Mouse (Mus musculus) limb, embryonic 13.5 days (tissue): ENCODE data around the gene Tpk1. TPM values are rescaled to one million over a fixed set of nuclear protein-coding genes. Genes with fewer than 3 reads are reported as not detected.
"Not testable (repeated sequence)": the region's sequence is repeated elsewhere in the genome, so short reads cannot be mapped to it uniquely, and the experiment has no call there.

ENCODE experiments used
- ATAC-seq: fragments of 200-750 bp; cut with Nextera tagmentation; 2 replicates; pipeline ENCODE4 v1.8.0; 2017; ENCODE audit warnings: low read depth, moderate number of reproducible peaks, moderate TSS enrichment; ENCODE audit not compliant: low FRiP score
- H3K27ac ChIP-seq: fragments of 300-500 bp; sonication (generic); 2 replicates; pipeline ENCODE4 v1.5.1; 2015; ENCODE audit warnings: inconsistent platforms, mild to moderate bottlenecking, moderate library complexity
- H3K27me3 ChIP-seq: fragments of 300-500 bp; sonication (generic); 2 replicates; pipeline ENCODE4 v1.6.1; 2015; ENCODE audit warnings: mild to moderate bottlenecking, inconsistent platforms
- H3K36me3 ChIP-seq: fragments of 300-500 bp; sonication (generic); 2 replicates; pipeline ENCODE4 v1.6.1; 2015; ENCODE audit warnings: inconsistent platforms, mild to moderate bottlenecking, moderate library complexity
- H3K4me1 ChIP-seq: fragments of 300-500 bp; sonication (generic); 2 replicates; pipeline ENCODE4 v1.6.1; 2015; ENCODE audit warnings: inconsistent platforms
- H3K4me2 ChIP-seq: fragments of 300-500 bp; sonication (generic); replicated peaks from 2 replicates; pipeline ENCODE4 v1.6.1; 2015; ENCODE audit warnings: inconsistent platforms, mild to moderate bottlenecking, moderate library complexity
- H3K4me3 ChIP-seq: fragments of 300-500 bp; sonication (generic); 2 replicates; pipeline ENCODE4 v1.5.1; 2015; ENCODE audit warnings: moderate library complexity, mild to moderate bottlenecking, inconsistent platforms
- H3K9ac ChIP-seq: fragments of 300-500 bp; sonication (generic); 2 replicates; pipeline ENCODE4 v1.6.1; 2015; ENCODE audit warnings: mild to moderate bottlenecking, inconsistent platforms
- H3K9me3 ChIP-seq: fragments of 300-500 bp; sonication (generic); 2 replicates; pipeline ENCODE4 v1.6.1; 2016; ENCODE audit warnings: inconsistent platforms
- WGBS: fragments of 180-500 bp; shearing (Covaris S2); methylation state at CpG from one replicate; pipeline ENCODE4 v1.1.7; 2015; 5-methylcytosine and 5-hydroxymethylcytosine counted together
- polyA plus RNA-seq: library from polyadenylated mRNA; unstranded; fragments of >200 nt; fragmentation: Nextera tagmentation; extraction: Ambion mirVana; gene quantifications from 2 replicates; pipeline ENCODE4 v1.2.1, GENCODE M21; 2015

Gene Tpk1
- polyA plus RNA-seq, 1 experiment from 2014 or later, result 9.0 TPM

DNA sequence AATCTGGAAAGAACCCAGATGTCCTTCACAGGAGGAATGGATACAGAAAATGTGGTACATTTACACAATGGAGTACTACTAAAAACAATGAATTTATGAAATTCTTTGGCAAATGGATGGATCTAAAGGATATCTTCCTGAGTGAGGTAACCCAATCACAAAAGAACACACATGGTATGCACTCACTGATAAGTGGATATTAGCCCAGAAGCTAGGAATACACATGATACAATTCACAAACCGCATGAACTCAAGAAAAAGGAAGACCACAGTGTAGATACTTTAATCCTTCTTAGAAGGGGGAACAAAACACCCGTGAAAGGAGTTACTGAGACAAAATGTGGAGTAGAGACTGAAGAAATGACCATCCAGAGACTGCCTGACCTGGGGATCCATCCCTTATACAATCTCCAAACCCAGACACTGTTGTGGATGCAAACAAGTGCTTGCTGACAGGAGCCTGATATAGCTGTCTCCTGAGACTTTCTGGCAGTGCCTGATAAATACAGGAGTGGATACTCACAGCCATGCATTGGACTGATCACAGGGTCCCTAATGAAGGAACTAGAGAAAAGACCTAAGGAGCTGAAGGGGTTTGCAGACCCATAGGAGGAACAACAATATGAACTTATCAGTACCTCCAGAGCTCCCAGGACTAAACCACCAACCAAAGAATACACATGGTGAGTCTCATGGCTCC is 159.2 kb downstream of the Tpk1 start:
- not testable (repeated sequence) for H3K9me3 ChIP-seq, H3K27ac ChIP-seq, H3K4me3 ChIP-seq, H3K4me1 ChIP-seq, H3K36me3 ChIP-seq, ATAC-seq, H3K27me3 ChIP-seq, H3K9ac ChIP-seq, H3K4me2 ChIP-seq
- WGBS, result 79% methylated on average over 2 of the region's 2 CpGs

- ATAC-seq, result no peak
- Histone ChIP-seq H3K4me2 (no peak overlapping the region), H3K36me3 (no peaks in the 10 kb centered on the region), H3K9me3 (no peaks in the 10 kb centered on the region), H3K9ac (no peak overlapping the region), H3K27me3 (no peaks in the 10 kb centered on the region), H3K4me3 (no peak overlapping the region), H3K27ac (no peak overlapping the region), H3K4me1 (no peaks in the 10 kb centered on the region)
- 88% methylated on average over 5 of the region's 5 CpGs for WGBS
Observed at GRCm38 (mm10) chr6:43504609-43505230, 161.4 kb downstream of the Tpk1 start.

DNA sequence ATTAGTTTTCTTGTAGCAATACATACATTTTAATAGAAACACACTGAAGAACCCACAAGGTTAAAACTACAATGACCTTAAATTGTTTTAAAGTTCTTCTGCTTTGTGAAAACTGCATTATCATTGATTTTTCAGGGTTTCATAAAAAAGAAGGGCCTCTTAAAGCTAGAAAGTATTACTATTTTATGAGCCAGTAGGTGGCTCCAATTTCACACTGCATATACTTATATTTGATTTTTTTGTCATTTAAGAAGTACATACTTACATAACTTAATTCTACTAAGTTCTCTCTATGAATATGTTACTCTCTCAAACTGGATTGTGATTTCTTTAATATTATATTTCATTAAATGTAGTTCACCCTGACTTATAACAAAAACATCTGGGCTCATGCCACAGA is 173.7 kb downstream of the Tpk1 start:
- H3K27ac ChIP-seq, result no peak overlapping the region
- ATAC-seq, result no peak
- no peaks in the 10 kb centered on the region for H3K27me3 ChIP-seq
- H3K4me3 ChIP-seq, result no peak overlapping the region
- no peak overlapping the region for H3K4me2 ChIP-seq
- H3K9ac ChIP-seq, result no peak overlapping the region
- H3K4me1 ChIP-seq, result no peaks in the 10 kb centered on the region
- H3K9me3 ChIP-seq, result no peaks in the 10 kb centered on the region
- no peaks in the 10 kb centered on the region for H3K36me3 ChIP-seq

- Histone ChIP-seq H3K4me3 (no peak overlapping the region), H3K4me1 (no peaks in the 10 kb centered on the region), H3K27ac (no peak overlapping the region), H3K9ac (no peak overlapping the region), H3K9me3 (no peaks in the 10 kb centered on the region), H3K27me3 (no peaks in the 10 kb centered on the region), H3K4me2 (no peak overlapping the region), H3K36me3 (no peaks in the 10 kb centered on the region)
- no peak for ATAC-seq
- WGBS, result 80% methylated on average over 2 of the region's 2 CpGs
Observed at GRCm38 (mm10) chr6:43486691-43487090, 179.4 kb downstream of the Tpk1 start.

DNA sequence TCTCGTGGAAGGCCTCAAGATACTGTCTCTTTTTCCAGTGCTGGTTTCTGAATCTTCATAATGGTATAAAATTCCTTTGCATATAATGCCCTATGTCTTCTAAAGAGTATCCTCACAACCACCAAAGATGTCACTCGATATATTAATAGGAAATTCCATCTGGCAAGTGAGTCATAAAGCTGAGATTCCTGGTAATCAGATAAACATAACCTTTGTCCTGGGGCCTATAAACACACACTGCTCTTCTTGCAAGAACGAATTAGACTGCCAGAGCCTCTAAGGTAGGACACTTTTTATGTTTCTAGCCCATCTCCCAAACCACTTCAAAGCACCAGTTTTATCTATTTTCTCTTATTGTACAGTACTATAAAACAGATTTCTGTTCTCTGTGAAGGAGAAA is 185.4 kb downstream of the Tpk1 start:
- ATAC-seq, result no peak
- H3K9ac ChIP-seq, result no peak overlapping the region
- WGBS, result 71% methylated on average over 3 of the region's 3 CpGs

GRCm38 (mm10) chr6:43478810-43479209 is 187.3 kb downstream of the Tpk1 start:
- H3K36me3 ChIP-seq, result no peaks in the 10 kb centered on the region
- no peak overlapping the region for H3K9ac ChIP-seq
- no peaks in the 10 kb centered on the region for H3K27me3 ChIP-seq
- no peaks in the 10 kb centered on the region for H3K4me1 ChIP-seq
- 76% methylated on average over 7 of the region's 7 CpGs for WGBS
- no peak overlapping the region for H3K27ac ChIP-seq
- H3K9me3 ChIP-seq, result no peaks in the 10 kb centered on the region
- H3K4me3 ChIP-seq, result no peak overlapping the region
- no peak for ATAC-seq
- no peak overlapping the region for H3K4me2 ChIP-seq

More for the DNA sequence above, 185.4 kb downstream of the Tpk1 start:
- H3K4me2 ChIP-seq, result no peak overlapping the region
- H3K36me3 ChIP-seq, result no peaks in the 10 kb centered on the region
- H3K27me3 ChIP-seq, result no peaks in the 10 kb centered on the region
- no peak overlapping the region for H3K4me3 ChIP-seq
- no peaks in the 10 kb centered on the region for H3K9me3 ChIP-seq
- H3K27ac ChIP-seq, result no peak overlapping the region
- no peaks in the 10 kb centered on the region for H3K4me1 ChIP-seq

DNA sequence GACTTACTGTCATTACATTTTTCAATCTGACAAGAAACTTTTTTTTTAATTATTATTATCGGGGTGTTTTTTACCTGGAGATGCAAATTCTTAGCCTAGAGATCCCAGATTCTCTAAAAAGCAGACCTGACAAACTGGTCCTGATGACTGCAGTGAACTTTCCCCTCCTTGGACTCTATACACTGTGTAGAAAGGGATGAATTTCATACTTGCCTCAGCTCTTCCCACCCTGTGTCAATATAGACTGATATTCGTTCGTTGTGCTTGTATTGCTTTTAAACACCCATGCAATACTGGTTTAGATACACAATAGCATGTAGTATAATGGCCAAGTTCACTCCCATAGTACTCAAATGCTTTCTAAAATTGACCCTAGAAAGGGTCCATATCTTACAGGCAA is 189.7 kb downstream of the Tpk1 start:
- Histone ChIP-seq H3K36me3 (no peaks in the 10 kb centered on the region), H3K4me1 (no peaks in the 10 kb centered on the region), H3K9ac (no peak overlapping the region), H3K4me2 (no peak overlapping the region), H3K4me3 (no peak overlapping the region), H3K27me3 (no peaks in the 10 kb centered on the region), H3K9me3 (no peaks in the 10 kb centered on the region), H3K27ac (no peak overlapping the region)
- no peak for ATAC-seq
- 90% methylated on average over 3 of the region's 3 CpGs for WGBS

DNA sequence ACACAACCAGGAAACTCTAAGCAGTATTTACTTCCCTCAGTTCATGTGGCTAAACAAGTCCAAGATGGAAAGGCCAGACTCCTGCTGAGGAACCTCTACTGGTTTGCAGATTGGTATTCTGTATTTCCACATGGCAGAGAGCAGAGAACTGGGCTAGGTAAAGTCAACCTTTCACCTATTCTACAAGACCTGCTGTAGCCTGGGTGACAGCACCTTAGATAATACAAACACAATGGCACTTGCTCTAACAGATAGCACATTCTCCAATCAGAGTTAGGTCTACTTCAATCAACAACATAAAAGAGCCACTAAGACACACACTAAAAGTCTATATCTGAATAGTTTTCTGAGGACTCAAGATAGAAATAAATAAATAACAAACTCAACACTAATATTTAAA is 190.2 kb downstream of the Tpk1 start:
- no peaks in the 10 kb centered on the region for H3K36me3 ChIP-seq
- no peak overlapping the region for H3K9ac ChIP-seq
- H3K9me3 ChIP-seq, result no peaks in the 10 kb centered on the region
- H3K4me2 ChIP-seq, result no peak overlapping the region
- no peaks in the 10 kb centered on the region for H3K27me3 ChIP-seq
- H3K4me1 ChIP-seq, result no peaks in the 10 kb centered on the region
- no peak overlapping the region for H3K27ac ChIP-seq
- H3K4me3 ChIP-seq, result no peak overlapping the region
- ATAC-seq, result no peak

DNA sequence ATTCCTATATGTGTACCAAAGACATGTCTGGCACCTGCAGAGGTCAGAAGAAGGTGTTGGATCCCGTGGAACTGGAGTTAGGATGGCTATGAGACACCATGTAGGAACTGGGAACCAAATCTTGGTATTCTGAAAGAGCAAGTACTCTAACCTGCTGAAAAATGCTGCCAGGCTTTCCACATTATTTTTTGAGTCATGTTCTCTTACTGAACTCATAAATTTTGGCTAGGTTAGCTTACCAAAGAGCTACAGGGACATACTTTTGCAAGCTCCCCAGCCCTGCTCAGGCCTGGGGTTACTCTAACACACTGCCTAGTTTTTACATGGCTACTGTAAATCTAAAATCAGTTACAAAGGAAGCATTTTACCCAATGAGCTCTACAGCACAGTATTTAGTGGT is 194.5 kb downstream of the Tpk1 start:
- ATAC-seq, result no peak
- no peaks in the 10 kb centered on the region for H3K9me3 ChIP-seq
- no peak overlapping the region for H3K27ac ChIP-seq
- no peaks in the 10 kb centered on the region for H3K36me3 ChIP-seq
- no peak overlapping the region for H3K4me2 ChIP-seq
- no peak overlapping the region for H3K4me3 ChIP-seq
- H3K4me1 ChIP-seq, result no peaks in the 10 kb centered on the region
- H3K27me3 ChIP-seq, result no peaks in the 10 kb centered on the region
- WGBS, result 68% methylated on average over 1 of the region's 1 CpGs
- H3K9ac ChIP-seq, result no peak overlapping the region

DNA sequence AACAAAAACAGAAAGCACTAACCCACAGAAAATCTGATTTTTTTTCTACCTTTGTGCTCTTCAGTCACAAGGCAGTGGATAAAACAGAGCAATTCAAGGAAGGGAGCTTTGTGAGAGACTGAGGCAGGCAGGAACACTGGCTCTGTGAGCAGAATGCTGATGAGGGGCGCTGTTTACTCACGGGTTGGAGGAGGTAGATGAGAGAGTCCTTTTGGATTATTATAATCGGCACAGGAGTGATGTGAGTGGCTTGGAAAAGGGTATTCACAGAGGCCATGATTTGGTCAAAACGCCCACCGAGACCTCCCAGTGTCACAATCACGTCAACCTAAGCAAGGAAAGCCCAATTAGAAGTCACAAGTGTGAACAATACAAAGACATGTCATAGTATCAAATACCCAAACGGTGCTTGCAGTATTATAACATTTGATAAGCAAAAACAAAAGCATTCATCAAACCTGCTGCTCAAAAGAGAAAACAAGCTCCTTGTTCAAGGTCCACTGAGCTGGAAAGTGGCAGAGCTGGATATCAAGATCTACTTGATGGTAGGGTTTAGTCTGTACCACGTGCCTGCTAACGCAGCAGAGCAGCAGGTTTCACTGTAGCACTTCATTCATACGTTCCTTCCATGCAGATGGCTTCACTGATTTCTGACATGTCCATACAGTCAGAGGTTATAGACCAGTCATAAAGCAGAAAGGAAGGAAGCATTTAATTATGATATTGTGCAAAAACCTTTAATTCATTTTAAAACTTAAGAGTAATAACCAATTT is 197.1 kb downstream of the Tpk1 start:
- Histone ChIP-seq H3K9me3 (no peaks in the 10 kb centered on the region), H3K4me2 (no peak overlapping the region), H3K4me3 (no peak overlapping the region), H3K36me3 (no peaks in the 10 kb centered on the region), H3K27ac (no peak overlapping the region), H3K4me1 (no peaks in the 10 kb centered on the region), H3K27me3 (no peaks in the 10 kb centered on the region), H3K9ac (no peak overlapping the region)
- 85% methylated on average over 10 of the region's 10 CpGs for WGBS
- no peak for ATAC-seq

DNA sequence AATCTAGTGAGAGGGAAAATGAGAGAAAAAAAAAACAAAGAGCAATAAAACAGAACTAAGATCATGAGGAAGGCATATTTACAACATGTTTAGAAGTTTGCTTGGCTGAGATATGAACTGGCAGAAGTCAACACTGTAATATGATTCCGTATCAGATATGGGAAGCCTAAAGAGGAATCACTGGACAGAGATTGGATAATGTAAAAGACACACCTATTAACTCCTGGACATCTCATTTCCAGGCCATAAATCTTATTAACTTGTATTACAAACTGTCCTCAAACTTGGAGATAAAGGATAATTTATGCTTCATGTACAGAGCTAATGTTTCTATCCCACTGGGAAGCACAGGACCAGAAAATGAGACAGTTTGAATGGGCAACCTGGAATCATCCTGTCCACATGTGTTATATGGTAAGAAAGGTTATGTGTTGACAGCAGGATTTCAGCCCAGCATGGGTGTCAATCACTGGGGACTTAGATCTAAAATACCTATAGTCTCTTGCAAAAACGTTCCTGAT is 203.2 kb downstream of the Tpk1 start:
- no peak for ATAC-seq
- Histone ChIP-seq H3K36me3 (no peaks in the 10 kb centered on the region), H3K9me3 (no peaks in the 10 kb centered on the region), H3K9ac (no peak overlapping the region), H3K4me1 (no peaks in the 10 kb centered on the region), H3K27ac (no peak overlapping the region), H3K27me3 (no peaks in the 10 kb centered on the region), H3K4me2 (no peak overlapping the region), H3K4me3 (no peak overlapping the region)
- WGBS, result 65% methylated on average over 2 of the region's 2 CpGs

GRCm38 (mm10) chr6:43462189-43462848 is 203.8 kb downstream of the Tpk1 start:
- Histone ChIP-seq H3K9ac (no peak overlapping the region), H3K36me3 (no peaks in the 10 kb centered on the region), H3K4me2 (no peak overlapping the region), H3K27ac (no peak overlapping the region), H3K9me3 (no peaks in the 10 kb centered on the region), H3K27me3 (no peaks in the 10 kb centered on the region), H3K4me3 (no peak overlapping the region), H3K4me1 (no peaks in the 10 kb centered on the region)
- WGBS, result 89% methylated on average over 2 of the region's 2 CpGs
- no peak for ATAC-seq
